Mouse (Mus musculus): Measurements from ENCODE around the gene Gpx3. TPM values are rescaled to one million over a fixed set of nuclear protein-coding genes. Genes with fewer than 3 reads are reported as not detected.

Gpx3 gene
- polyA plus RNA-seq, 1 experiment, result 88.0 TPM

Other genes with a start within 250 kb of the Gpx3 start
- 81.0 and 102 TPM in 2 replicates for gene Cdc42se2, start 114.8 kb upstream of the Gpx3 start, polyA plus RNA-seq (2012; rRNA removed)
- gene Lyrm7, start 41.5 kb upstream of the Gpx3 start, polyA plus RNA-seq (2012; rRNA removed), result 0.70 and 0.72 TPM in 2 replicates
- 577 and 667 TPM in 2 replicates for gene Hint1, start 36.1 kb upstream of the Gpx3 start, polyA plus RNA-seq (2012; rRNA removed)
- gene Tnip1, start 60.5 kb downstream of the Gpx3 start, polyA plus RNA-seq (2012; rRNA removed), result 49.6 and 88.0 TPM in 2 replicates
- 46.6 and 51.9 TPM in 2 replicates for gene Anxa6, start 131.0 kb downstream of the Gpx3 start, polyA plus RNA-seq (2012; rRNA removed)
- 3.8 and 4.0 TPM in 2 replicates for gene Ccdc69, start 175.7 kb downstream of the Gpx3 start, polyA plus RNA-seq (2012; rRNA removed)
- 28.6 and 32.5 TPM in 2 replicates for gene Gm2a, start 195.7 kb downstream of the Gpx3 start, polyA plus RNA-seq (2012; rRNA removed)
- gene Slc36a3, start 249.3 kb downstream of the Gpx3 start, polyA plus RNA-seq (2012; rRNA removed), result 0.15 and 0.19 TPM in 2 replicates

All from large intestine, adult 2 months (tissue).